Mouse (Mus musculus) cerebellum, adult 8-10 months (tissue): ENCODE data around the gene Fbxl17.
A peak's percentile ranks its signal among the peaks of the same experiment; 100 is the strongest.

Source experiments
- DNase-seq: peaks from one replicate; pipeline ENCODE4 v3.0.0; 2022

The Fbxl17 gene

DNA sequence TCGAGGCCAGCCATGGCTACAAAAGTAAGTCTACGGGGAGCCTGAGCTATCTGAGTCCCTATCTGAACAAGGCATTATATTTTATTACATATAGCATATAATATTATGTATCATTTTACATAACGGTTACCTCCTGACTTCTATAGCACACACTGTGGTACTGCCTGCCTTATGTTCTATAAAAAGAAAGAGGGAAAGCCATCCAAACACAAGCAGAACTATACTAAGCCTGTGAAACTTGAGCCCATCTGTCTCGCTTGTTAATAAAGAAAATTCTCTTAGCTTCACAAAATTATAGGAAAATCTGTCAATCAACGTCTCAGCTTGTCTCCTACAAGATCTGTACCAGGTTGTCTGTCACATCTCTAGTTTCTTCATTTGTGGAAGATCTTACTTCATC is 173.6 kb downstream of the Fbxl17 start:
- no peak for DNase-seq

DNA sequence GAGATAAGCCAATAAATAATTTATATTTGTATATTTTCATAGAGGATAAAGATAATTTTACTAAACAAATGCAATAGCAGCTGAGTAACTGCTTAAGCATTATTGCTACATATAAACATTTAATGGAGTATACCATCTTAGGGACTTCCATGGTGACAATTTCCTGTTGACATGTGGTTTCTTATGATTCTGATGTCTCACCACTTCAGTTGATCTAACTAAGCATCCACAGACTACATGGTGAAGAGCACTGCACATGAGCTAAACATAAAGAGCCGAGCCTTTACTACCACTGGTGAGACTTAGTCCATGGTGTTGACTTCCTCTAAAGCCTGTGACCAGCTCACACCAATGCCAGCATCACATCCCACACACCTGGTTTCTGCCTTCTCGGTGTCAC is 175.1 kb downstream of the Fbxl17 start:
- no peak for DNase-seq

DNA sequence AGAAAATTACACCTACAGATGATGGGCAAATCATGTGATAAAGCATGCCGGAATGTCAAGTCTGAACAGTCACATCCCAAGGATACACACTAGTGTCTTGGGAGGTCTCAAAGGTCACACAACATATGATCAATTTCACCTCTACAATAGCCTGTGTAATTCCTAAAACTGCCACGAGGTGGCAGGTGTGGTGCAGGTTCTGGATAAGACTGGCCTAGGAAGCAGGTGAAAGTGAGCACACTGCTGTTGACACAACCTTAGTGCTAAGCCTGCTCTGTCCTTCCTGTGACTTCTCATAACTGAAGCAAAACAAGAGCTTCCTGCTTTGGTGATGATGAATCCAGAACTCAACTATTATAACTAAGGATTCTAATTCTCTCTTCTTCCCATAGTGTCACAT is 175.8 kb downstream of the Fbxl17 start:
- peak; percentile 76 for DNase-seq

DNA sequence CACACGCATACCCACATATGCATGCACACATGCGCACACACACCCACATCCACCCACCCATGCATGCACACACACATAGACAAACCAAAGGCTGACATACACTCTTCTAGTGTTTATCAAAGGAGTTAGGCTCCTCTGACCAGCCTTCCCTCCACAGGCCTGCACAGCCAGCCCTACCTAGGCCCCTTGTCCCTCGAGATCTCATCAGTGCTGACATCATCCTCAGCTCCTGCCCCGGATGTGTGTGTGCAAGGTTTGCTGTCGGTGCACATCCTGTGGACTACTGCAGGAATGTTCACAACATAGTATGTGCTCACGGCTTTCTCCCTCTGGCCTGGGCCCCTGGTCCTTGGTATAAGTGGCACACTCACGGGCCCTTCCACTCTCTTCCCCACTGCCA is 177.0 kb downstream of the Fbxl17 start:
- DNase-seq, result no peak

DNA sequence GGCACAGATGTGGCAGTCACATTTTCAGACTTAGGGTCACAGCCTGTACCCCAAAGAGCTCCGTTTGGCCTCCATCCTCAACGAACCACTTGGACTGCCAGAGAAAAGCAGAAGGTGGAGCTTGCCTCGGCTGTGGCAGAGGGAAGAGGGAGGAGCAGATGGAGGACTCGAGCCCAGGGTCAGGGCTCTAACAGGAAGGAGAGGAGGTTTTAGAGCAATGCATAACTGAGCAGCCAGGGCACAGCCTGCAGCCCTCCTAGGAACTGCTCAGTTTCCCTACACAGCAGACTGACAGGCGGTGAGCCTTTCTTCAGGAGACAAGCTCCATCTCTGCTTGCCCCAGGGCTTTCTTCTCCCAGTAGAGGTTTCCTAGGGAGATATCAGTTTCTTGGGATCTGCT is 178.5 kb downstream of the Fbxl17 start:
- no peak for DNase-seq

DNA sequence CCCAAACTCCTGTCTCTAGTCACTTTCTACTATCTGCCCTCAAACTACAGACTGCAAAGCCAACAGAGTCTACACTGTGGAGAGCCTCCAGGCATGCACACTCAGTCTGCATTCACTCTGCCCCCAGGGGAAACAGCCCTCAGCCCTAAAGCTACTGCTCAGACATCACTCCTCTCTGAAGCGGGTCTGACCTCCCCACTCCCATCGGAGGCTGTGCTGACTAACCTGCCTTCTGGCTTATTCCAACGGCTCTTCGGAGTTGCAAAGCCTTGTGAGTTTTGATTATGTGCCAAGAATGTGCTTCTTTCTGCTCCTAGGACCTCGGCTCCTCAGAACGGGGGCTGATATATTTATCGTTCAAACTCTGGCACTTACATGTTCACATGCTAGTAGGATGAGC is 182.3 kb downstream of the Fbxl17 start:
- no peak for DNase-seq

DNA sequence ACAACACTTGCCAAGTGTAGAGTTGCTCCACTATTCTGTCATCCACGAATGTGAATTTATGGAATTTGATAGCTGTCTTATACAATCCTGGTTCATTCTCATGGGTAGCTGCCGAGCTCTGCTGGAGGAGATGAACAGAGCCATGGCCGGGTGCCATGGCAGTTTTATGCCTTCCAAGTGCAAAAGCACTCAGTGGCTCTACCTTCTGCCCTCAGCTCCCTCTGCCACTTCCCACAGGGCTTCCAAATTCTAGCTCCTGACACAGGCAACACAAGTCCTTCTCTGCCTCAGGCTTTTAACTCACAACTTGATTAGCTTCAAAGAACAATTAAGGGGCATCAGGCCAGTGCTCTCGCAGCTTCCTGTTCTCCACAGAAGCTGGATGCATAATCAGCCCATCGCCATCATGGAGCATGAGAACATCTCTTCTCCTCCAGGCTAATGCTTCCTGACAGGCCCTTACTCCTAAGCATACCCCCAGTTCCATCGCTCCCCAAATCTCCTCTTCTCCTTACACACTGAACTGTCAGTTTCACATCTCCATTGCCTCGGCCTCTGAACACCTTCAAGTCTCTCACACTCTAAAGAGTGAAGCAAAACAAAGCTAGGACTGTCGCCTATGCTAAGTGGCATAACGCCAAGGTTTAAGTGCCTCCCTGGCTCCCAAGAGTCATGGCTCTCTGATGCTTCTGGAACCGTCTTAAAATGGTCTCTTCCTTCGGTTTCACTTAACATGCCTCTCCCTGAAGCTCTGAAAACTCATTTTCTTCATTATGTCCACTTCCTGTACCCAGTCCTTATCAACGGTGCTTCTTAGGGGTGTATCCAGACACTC is 184.0 kb downstream of the Fbxl17 start:
- peak; percentile 66 for DNase-seq

DNA sequence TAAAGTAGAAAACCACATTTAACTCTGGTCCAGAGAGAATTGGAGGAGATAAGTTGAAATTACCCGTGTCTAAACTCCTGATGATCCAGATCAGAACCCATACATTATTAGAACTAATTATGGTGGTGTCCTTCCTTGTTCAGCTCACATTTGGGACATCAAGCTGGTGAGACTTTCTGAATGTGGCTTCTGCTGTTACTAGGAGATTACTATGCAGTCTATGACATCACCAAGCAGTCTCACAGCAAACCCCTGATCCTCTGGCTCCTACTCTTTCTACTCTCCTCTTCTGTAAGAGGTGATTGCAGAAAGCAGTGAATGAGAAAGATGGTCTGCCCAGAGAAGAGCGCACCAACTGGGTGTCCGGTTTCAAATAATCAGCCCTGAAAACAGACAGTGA is 187.0 kb downstream of the Fbxl17 start:
- no peak for DNase-seq

DNA sequence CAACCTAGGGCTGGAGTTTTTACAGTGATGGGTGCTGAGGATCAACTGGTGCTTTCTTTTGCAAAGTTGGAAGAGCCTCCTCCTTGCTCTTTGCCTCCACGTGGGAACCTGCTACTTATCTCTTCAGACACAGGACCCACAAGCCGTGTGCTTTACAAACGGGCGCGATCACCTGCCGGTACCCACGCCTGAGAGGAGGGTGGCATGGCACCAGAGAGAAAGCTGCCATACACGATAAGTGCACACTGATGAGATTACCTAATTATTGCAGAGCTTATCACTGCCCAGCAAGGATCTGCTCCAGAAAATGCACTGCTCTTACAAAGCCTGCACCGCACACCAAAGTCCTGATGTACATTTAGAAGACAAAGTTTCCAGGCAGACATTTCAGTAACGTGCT is 187.5 kb downstream of the Fbxl17 start:
- no peak for DNase-seq

DNA sequence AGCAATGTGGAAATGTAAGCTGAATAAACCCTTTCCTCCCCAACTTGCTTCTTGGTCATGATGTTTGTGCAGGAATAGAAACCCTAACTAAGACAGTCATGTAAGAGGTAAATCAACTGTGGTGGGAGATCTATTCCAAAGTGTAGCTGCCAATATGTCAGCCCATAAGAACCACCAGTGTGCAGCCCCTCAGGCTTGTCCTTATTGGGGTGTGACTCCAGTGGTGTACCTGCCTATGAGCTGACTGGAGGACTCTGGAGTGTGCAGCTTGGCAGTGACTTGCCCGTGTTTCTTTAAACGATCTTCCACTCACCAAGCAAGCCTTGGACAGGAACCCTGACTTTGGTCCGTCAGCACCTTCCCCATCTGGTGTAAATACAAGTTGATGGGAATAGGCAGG is 188.2 kb downstream of the Fbxl17 start:
- no peak for DNase-seq

DNA sequence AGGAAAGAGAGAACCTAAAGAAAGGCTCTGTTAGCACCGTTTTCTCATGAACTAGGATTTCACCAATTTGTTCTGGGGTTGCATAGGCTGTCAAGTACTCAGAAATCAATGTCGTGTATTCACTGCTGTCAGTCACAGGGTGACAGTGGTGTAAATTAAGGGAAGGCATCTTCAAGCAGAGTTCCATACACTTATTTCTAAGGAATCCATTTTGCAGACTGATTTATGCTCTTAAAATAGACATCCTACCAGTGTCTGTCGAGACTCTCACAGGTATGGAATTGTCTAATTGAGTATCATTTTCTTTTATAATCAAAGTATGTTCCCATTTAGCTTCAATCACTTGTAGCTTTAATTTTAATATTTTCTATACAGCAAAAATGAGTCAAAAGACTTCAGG is 189.8 kb downstream of the Fbxl17 start:
- no peak for DNase-seq

DNA sequence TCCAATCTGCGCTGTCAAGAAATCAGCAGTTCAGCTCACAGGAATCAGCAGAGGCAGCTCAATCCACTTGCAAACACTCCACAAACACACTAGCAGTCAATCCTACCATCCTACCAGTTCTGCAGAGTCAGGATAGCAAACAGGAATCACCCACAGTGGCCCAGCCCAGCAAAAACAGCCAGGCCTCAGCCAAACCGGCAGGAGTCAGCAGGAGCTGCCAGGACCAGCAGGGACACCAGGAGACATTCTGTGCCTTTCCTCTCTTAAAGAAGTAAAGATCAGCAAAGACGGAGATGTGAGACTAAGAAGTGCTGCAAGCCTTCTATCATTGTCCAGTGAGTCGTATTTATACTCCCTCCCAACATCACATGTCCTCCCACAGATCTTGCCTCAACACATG is 196.0 kb downstream of the Fbxl17 start:
- peak; percentile 60 for DNase-seq

DNA sequence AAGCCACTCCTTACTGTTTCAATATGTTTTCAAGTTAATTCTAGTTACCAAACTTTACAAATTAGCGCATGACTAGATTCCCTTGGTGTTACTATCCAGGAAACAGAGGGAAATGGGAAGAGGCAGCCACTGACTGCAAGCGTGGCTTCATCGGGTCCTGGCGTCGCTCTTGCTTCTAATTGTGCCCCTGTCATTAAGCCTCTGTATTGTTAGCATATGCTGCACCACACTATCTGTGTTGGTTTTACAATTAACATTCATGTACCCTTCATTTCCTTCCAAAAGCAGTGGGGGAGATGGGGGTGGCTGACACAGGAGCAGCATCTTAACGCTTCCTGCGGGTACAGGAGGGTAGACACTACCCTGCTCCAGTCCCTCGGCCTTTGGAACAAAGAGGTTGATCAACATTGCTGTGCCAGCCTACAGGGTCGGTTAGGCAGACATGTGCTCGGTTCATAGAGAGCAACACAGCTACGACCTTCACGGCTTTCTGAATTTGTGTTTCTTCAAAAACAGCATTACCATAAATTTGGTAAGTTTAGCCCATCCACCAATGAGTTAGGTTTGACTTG is 197.9 kb downstream of the Fbxl17 start:
- DNase-seq, result no peak

DNA sequence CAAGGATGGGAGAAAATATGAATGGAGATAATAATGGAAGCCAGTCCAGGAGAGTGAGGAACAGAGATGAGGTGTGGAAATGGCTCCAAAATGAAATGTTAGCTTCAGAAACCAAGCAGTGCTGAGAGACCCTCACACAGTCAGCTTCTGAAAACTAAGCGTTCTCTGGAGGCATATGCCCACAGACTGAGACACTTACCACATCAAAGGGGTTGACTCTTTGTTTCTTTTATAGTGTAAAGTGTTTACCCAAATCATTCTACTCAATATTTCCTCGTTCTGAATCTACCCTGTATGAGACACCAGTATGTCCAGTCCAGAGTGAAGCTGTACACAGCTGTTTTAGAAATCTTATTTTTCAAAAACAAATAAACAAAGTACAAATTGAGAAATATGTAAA is 204.3 kb downstream of the Fbxl17 start:
- DNase-seq, result no peak

DNA sequence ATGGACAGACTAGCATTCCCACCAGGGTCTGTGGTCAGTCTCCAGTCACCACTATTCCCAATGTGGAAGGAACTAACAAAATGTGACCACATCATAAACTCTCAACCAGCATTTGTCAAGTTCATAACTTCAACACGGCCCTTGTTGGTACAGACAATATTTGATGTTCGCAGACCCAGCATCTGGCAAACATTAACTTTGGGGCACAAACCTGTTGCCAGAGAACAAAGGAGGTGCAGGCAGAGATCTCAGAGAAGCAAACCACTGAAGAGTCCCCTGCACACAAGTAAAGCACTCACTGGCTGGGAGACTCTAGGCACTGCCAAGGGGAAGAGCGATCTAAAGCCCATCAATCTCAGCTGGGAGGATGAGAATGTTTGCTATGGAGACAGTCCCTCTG is 204.9 kb downstream of the Fbxl17 start:
- no peak for DNase-seq

DNA sequence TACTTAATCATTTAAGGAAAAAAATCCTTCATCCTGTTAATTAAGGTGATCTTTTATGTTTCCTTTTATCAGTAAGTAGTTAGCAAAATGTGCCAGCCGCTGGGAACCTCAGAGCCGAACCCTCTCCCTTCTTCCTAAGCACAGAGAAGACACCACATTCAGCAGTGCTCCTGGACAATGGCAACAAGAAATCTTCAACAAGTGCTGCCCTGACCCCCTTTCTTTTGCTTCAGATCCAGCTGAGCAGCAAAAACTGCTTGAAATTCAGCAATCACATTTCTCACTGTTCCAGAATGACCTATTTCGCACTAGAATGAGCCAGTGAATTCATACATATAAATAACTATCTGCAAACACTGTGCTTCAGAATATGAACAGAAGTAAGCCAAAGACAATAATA is 205.8 kb downstream of the Fbxl17 start:
- no peak for DNase-seq

DNA sequence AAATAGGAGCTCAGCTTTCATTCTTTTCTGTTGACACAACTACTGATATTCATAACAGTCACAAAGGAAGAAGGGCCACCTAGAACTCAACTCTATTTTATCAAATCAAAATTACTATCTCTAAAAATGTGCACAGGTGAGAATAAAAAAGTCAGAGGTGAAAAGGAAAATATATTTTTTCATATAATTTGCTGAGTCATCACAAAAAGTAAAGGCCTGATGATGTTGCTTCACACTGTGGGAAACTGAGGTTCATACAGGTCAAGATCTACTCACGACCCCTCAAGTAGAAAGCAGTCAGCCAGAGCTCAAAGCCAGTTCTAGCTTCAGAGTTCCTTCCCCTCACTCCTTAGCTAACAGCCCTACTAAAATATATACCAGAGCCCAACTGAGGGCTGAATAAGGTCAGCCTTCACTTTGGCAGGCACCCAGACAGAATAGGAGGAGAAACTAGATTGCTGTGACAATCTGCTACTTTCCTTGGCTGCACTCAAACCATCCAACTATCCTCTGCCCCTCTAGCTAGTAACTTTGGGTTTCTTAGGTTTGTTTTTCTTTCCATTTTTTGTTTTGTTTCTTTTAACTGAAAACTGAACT is 210.4 kb downstream of the Fbxl17 start:
- peak; percentile 33 for DNase-seq

DNA sequence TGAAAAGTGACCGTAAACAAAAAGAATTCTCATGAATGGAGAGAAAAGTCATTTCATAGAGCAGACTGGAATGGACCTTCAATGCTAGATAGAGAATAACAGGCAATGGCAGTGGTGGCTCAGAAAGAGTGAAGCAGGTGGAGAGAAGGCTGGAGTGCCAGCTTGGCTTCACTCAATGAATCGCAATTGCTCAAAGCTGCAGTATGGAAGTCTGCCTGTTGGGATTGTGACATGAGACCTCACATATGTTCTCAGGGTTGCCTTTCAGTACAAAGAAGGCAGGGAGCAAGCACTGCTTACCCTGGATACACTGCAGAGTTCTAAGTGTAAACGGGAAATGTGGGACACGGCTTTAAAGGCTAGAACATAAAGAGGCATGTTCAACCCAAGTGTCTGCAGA is 211.0 kb downstream of the Fbxl17 start:
- no peak for DNase-seq

DNA sequence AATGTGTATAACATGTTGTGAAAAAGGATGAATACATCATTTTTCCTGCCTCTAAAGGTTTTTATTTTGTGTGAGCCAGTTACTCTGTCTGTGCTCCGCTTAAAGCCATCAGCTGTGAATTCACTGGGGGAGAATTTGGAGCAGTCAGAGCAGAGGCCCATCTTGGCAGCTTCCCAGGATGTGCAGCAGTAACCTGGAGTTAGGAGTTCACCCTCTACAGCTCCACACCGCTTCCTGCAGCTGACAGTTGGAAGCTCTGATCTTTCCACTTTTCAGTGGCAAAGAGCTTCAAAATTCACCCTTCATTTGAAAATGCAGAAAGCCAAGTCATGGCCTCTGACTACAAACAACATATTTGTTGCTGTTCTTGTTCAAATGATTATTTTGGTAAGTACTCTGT is 212.4 kb downstream of the Fbxl17 start:
- DNase-seq, result peak; percentile 40

DNA sequence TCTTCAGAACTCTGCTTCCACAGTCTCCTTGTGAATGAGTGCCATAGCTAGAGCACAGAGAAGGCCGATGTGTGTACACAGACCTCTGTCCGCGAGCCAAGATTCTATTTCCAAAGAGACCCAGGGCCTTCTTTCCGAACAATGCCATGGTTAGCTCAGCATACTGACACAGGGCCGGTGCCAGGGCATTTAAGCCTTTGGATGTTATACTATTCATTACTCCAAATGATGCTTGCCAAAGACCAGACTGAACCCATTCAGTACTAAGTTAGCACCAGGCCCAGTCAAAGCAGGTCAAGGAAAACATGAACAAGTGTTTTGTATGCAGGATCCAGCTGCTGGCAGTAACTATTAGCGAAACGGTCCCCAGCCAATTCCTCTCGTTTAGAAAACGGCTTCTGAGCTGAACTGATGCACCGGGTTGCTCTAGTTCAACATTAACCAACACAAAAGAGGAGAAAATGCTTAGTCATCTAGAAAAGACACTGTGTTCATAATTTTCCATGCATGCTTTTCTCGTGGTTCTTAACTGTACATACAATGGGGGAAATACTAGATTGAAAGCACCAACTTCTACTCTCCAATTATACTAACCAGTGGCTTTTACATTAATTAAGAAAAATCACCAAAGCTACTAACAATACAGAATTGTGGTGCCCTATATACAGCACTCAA is 214.4 kb downstream of the Fbxl17 start:
- DNase-seq, result peak; percentile 20

DNA sequence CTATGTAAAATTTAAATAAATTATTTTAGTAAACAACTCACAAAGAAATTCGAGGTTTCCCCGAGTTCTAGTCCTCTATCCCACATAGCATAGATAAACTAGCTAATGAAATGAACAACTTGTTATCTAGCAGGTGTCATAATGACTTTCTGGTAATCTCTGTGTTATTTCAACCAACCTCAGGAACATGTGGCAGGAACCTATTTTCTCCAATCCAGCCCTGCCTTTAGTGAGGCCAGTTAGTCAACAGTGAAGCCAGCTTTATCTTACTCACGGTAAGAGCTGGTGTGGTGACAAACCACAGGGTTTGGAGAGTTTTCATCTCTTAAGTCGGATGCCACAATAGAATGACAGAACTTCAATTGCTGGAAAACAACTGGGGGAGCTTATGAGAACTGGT is 215.7 kb downstream of the Fbxl17 start:
- no peak for DNase-seq

DNA sequence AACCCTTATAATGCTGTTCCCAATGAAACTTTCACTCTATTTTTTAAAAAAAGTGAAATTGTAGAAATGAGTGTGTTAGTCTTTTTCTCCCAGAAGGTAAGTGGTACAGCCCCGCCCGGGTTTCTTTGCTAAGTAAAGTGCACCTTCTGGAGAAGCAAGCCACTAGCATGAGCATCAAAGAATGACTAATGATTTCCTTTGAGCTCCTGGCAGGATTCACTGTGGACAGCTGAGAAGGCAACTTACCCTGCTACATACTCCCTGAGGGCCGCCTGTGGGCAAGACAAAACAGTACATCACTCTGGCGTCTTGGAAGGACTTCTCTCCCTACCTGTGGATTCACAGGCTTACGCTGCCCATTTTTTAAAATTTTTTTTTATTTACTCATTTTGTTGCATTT is 217.8 kb downstream of the Fbxl17 start:
- DNase-seq, result no peak

DNA sequence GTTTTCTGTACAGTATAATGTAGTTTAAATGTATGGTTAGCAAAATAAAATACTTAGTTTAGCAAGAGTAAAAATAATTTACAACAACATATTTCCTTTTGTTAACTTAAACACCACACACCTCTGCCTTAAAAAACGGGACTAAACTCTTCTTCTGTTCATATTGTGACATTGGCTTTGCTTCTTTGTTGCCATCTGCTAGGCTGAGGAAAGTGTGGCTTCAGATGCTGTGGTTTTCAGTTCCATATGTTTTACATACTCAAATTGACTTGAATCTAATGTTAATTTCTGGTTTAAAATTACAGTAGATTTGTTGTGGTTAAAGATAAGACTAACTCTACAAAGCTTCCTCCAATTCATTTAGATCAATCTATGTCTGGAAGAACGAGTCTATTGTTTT is 218.8 kb downstream of the Fbxl17 start:
- no peak for DNase-seq

DNA sequence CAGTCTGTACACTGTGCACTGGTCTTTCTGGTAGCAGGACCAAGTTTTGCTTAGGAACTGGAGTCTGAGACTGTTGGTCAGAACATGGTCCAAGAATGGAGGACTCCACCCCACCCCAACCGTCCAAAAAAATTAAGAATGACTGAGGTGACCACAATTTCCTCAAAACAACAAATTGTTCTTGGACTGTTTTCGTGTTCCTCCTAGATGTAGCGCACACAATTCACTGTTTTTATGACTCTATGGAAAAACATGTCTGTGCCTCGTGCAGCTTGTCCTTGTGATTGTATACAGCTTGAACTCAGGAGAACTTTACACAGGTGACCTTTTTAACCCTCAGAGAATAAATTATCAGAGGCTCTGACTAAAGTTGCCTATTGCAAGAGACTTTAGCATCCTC is 220.7 kb downstream of the Fbxl17 start:
- no peak for DNase-seq
